Mouse (Mus musculus) cortical plate, adult 2 months (tissue): ENCODE results near the gene Cwc25.

ENCODE experiments used
- CTCF ChIP-seq: fragments of 200-500 bp; IDR thresholded peaks from 2 replicates; pipeline ENCODE4 v1.5.1; 2011; ENCODE audit warnings: mild to moderate bottlenecking, control low read depth, low read length; ENCODE audit not compliant: insufficient read depth; ENCODE audit errors: extremely low read depth
- POLR2A ChIP-seq: fragments of 200-500 bp; IDR thresholded peaks from 2 replicates; pipeline ENCODE4 v1.6.1; 2011; ENCODE audit warnings: mild to moderate bottlenecking, low read length, control low read depth; ENCODE audit not compliant: insufficient read depth; ENCODE audit errors: extremely low read depth

GRCm38 (mm10) chr11:97810970-97811369 is 44.6 kb upstream of the Cwc25 start:
- TF ChIP-seq POLR2A (no peak), CTCF (no peak)
